Mouse (Mus musculus) hindbrain, postnatal 0 days (tissue): ENCODE measurements around the gene Dkk2. TPM values are rescaled to one million over a fixed set of nuclear protein-coding genes. Genes with fewer than 3 reads are reported as not detected.

Experiments used
- ATAC-seq: fragments of 200-750 bp; cut with Nextera tagmentation; 2 replicates; pipeline ENCODE4 v1.8.0; 2017; ENCODE audit warnings: mild to moderate bottlenecking, moderate TSS enrichment, moderate library complexity
- DNase-seq: peaks from one replicate; pipeline ENCODE4 v3.0.0-alpha.2; 2015; ENCODE audit warnings: low spot score
- H3K27ac ChIP-seq: fragments of 300-500 bp; sonication (generic); 2 replicates; pipeline ENCODE4 v1.5.1; 2014; ENCODE audit warnings: mild to moderate bottlenecking
- H3K27me3 ChIP-seq: fragments of 300-500 bp; sonication (generic); 2 replicates; pipeline ENCODE4 v1.6.1; 2014; ENCODE audit warnings: low read length, mixed read lengths; ENCODE audit not compliant: insufficient read depth
- H3K36me3 ChIP-seq: fragments of 300-500 bp; sonication (generic); 2 replicates; pipeline ENCODE4 v1.6.1; 2014; ENCODE audit warnings: low read length, mixed read lengths; ENCODE audit not compliant: insufficient read depth
- H3K4me1 ChIP-seq: fragments of 300-500 bp; sonication (generic); 2 replicates; pipeline ENCODE4 v1.6.1; 2014; ENCODE audit warnings: antibody characterized with exemption, low read length, mixed read lengths; ENCODE audit not compliant: insufficient read depth
- H3K4me2 ChIP-seq: fragments of 300-500 bp; sonication (generic); 2 replicates; pipeline ENCODE4 v1.6.1; 2014; ENCODE audit warnings: low read depth, mild to moderate bottlenecking, low read length, moderate library complexity, mixed read lengths
- H3K4me3 ChIP-seq: fragments of 300-500 bp; sonication (generic); 2 replicates; pipeline ENCODE4 v1.5.1; 2014; ENCODE audit warnings: low read length
- H3K9ac ChIP-seq: fragments of 300-500 bp; sonication (generic); replicated peaks from 2 replicates; pipeline ENCODE4 v1.6.1; 2014; ENCODE audit warnings: mild to moderate bottlenecking, low read length, moderate library complexity, mixed read lengths
- H3K9me3 ChIP-seq: fragments of 300-500 bp; sonication (generic); 2 replicates; pipeline ENCODE4 v1.6.1; 2016; ENCODE audit warnings: low read length, mixed read lengths
- CTCF ChIP-seq: IDR thresholded peaks from 2 replicates; pipeline ENCODE4 v1.5.1; 2016; ENCODE audit warnings: antibody characterized with exemption, control low read depth, low read depth
- WGBS: fragments of 180-500 bp; shearing (Covaris S2); extraction: QIAGEN DNeasy Blood & Tissue Kit; methylation state at CpG from one replicate; pipeline ENCODE4 v1.1.7; 2014; 5-methylcytosine and 5-hydroxymethylcytosine counted together
- polyA plus RNA-seq: library from polyadenylated mRNA; unstranded; fragments of >200 nt; fragmentation: Nextera tagmentation; extraction: Ambion mirVana; gene quantifications from 2 replicates; pipeline ENCODE4 v1.2.1, GENCODE M21; 2015
- total RNA-seq: library from RNA; depleted of rRNA; stranded (reverse); fragments of >200 nt; gene quantifications from 2 replicates; pipeline ENCODE4 v1.2.3, GENCODE M21; 2014

Gene Dkk2
- total and polyA plus RNA-seq, 2 experiments from 2014 or later = 1.2 to 1.7 TPM

- no peaks in the 10 kb centered on the region for H3K9me3 ChIP-seq
- H3K27me3 ChIP-seq = peaks cover 13% of the 10 kb centered on the region; the same call in 1 of the 2 replicates
- DNase-seq (peak; percentile 82), ATAC-seq (peak; percentile 91)
- H3K9ac ChIP-seq = 0 out of 2 replicates have a peak overlapping the region, but pooled peaks have one; percentile 24
- no peaks in the 10 kb centered on the region for H3K36me3 ChIP-seq
- peak overlapping the region; percentile 47 for H3K4me3 ChIP-seq
- no peak overlapping the region for H3K27ac ChIP-seq
- TF ChIP-seq CTCF = peak; percentile 52
- peaks cover 15% of the 10 kb centered on the region; the same call in 1 of the 2 replicates for H3K4me1 ChIP-seq
- peak overlapping the region; percentile 98 for H3K4me2 ChIP-seq
- WGBS = under 1% methylated on average over 21 of the region's 21 CpGs
Measured at GRCm38 (mm10) chr3:132087011-132087486, 2.0 kb downstream of the Dkk2 start.

- Histone ChIP-seq H3K36me3 (no peaks in the 10 kb centered on the region), H3K4me2 (no peak overlapping the region), H3K27ac (no peak overlapping the region), H3K9me3 (no peaks in the 10 kb centered on the region), H3K4me1 (no peaks in the 10 kb centered on the region), H3K4me3 (no peak overlapping the region), H3K9ac (no peak overlapping the region), H3K27me3 (no peaks in the 10 kb centered on the region)
- TF ChIP-seq CTCF = 0 out of 2 replicates have a peak, but pooled peaks have one; percentile 15
- WGBS = 93% methylated on average over 3 of the region's 3 CpGs
- ATAC-seq (no peak), DNase-seq (no peak)
Measured at GRCm38 (mm10) chr3:132092983-132093382, 7.9 kb downstream of the Dkk2 start.

GRCm38 (mm10) chr3:132096296-132096695 lies 11.2 kb downstream of the Dkk2 start:
- Histone ChIP-seq H3K27me3 (no peaks in the 10 kb centered on the region), H3K4me1 (no peaks in the 10 kb centered on the region), H3K36me3 (no peaks in the 10 kb centered on the region), H3K4me2 (no peak overlapping the region), H3K4me3 (no peak overlapping the region), H3K27ac (no peak overlapping the region), H3K9me3 (no peaks in the 10 kb centered on the region), H3K9ac (no peak overlapping the region)
- no peak for TF ChIP-seq CTCF
- DNase-seq (peak; percentile 8), ATAC-seq (no peak)
- WGBS = 55% methylated on average over 6 of the region's 6 CpGs

GRCm38 (mm10) chr3:132100746-132101145 lies 15.7 kb downstream of the Dkk2 start:
- Histone ChIP-seq H3K4me3 (no peak overlapping the region), H3K9ac (no peak overlapping the region), H3K4me2 (no peak overlapping the region), H3K36me3 (no peaks in the 10 kb centered on the region), H3K4me1 (no peaks in the 10 kb centered on the region), H3K9me3 (no peaks in the 10 kb centered on the region), H3K27ac (no peak overlapping the region), H3K27me3 (no peaks in the 10 kb centered on the region)
- no peak for DNase-seq
- WGBS = 82% methylated on average over 3 of the region's 3 CpGs
- ATAC-seq = no peak
- no peak for TF ChIP-seq CTCF

GRCm38 (mm10) chr3:132103020-132103419 lies 17.9 kb downstream of the Dkk2 start:
- Histone ChIP-seq H3K9ac (no peak overlapping the region), H3K27me3 (no peaks in the 10 kb centered on the region), H3K4me2 (no peak overlapping the region), H3K4me1 (no peaks in the 10 kb centered on the region), H3K9me3 (no peaks in the 10 kb centered on the region), H3K27ac (no peak overlapping the region), H3K4me3 (no peak overlapping the region), H3K36me3 (no peaks in the 10 kb centered on the region)
- DNase-seq = peak; percentile 3
- WGBS = 46% methylated on average over 9 of the region's 9 CpGs
- peak; percentile 43; the same call in 1 of the 2 replicates for ATAC-seq
- TF ChIP-seq CTCF = no peak

- H3K27ac ChIP-seq = no peak overlapping the region
- TF ChIP-seq CTCF = no peak
- ATAC-seq = no peak
Measured at GRCm38 (mm10) chr3:132103454-132103853, 18.4 kb downstream of the Dkk2 start.

GRCm38 (mm10) chr3:132115772-132116511 lies 30.9 kb downstream of the Dkk2 start:
- Histone ChIP-seq H3K27ac (no peak overlapping the region), H3K27me3 (no peaks in the 10 kb centered on the region), H3K36me3 (no peaks in the 10 kb centered on the region), H3K4me1 (no peaks in the 10 kb centered on the region), H3K9me3 (no peaks in the 10 kb centered on the region), H3K4me3 (no peak overlapping the region), H3K9ac (no peak overlapping the region), H3K4me2 (no peak overlapping the region)
- ATAC-seq = no peak
- DNase-seq = no peak
- WGBS = 79% methylated on average over 7 of the region's 7 CpGs
- no peak for TF ChIP-seq CTCF

More at GRCm38 (mm10) chr3:132103454-132103853, 18.4 kb downstream of the Dkk2 start:
- no peak overlapping the region for H3K4me3 ChIP-seq
- H3K9ac ChIP-seq = no peak overlapping the region
- 53% methylated on average over 7 of the region's 7 CpGs for WGBS
- no peaks in the 10 kb centered on the region for H3K27me3 ChIP-seq
- H3K4me1 ChIP-seq = no peaks in the 10 kb centered on the region
- no peak for DNase-seq
- H3K9me3 ChIP-seq = no peaks in the 10 kb centered on the region
- H3K36me3 ChIP-seq = no peaks in the 10 kb centered on the region
- H3K4me2 ChIP-seq = no peak overlapping the region
